Mouse (Mus musculus) heart, postnatal 0 days (tissue): ENCODE measurements around the gene Ralbp1. TPM values are rescaled to one million over a fixed set of nuclear protein-coding genes. Genes with fewer than 3 reads are reported as not detected.

Experiments used
- ATAC-seq: fragments of 200-750 bp; cut with Nextera tagmentation; 2 replicates; pipeline ENCODE4 v1.8.0; 2017; ENCODE audit warnings: low read depth, moderate number of reproducible peaks, moderate library complexity; ENCODE audit not compliant: insufficient read depth
- DNase-seq: peaks from one replicate; pipeline ENCODE4 v3.0.0-alpha.2; 2016; ENCODE audit warnings: low spot score
- H3K27ac ChIP-seq: fragments of 300-500 bp; sonication (generic); 2 replicates; pipeline ENCODE4 v1.5.1; 2014; ENCODE audit warnings: low read depth, mild to moderate bottlenecking
- H3K27me3 ChIP-seq: fragments of 300-500 bp; sonication (generic); 2 replicates; pipeline ENCODE4 v1.6.1; 2014; ENCODE audit warnings: low read length, mixed read lengths; ENCODE audit not compliant: control insufficient read depth, insufficient read depth
- H3K36me3 ChIP-seq: fragments of 300-500 bp; sonication (generic); replicated peaks from 2 replicates; pipeline ENCODE4 v1.6.1; 2014; ENCODE audit warnings: low read length, mixed read lengths; ENCODE audit not compliant: control insufficient read depth, insufficient read depth
- H3K4me1 ChIP-seq: fragments of 300-500 bp; sonication (generic); 2 replicates; pipeline ENCODE4 v1.6.1; 2014; ENCODE audit warnings: antibody characterized with exemption; ENCODE audit not compliant: control insufficient read depth, insufficient read depth
- H3K4me2 ChIP-seq: fragments of 300-500 bp; sonication (generic); 2 replicates; pipeline ENCODE4 v1.6.1; 2014; ENCODE audit warnings: low read depth, mild to moderate bottlenecking, low read length, moderate library complexity
- H3K4me3 ChIP-seq: fragments of 300-500 bp; sonication (generic); 2 replicates; pipeline ENCODE4 v1.5.1; 2014; ENCODE audit warnings: low read depth, low read length
- H3K9ac ChIP-seq: fragments of 300-500 bp; sonication (generic); replicated peaks from 2 replicates; pipeline ENCODE4 v1.6.1; 2014; ENCODE audit warnings: low read depth, low read length, mixed read lengths
- H3K9me3 ChIP-seq: fragments of 300-500 bp; sonication (generic); replicated peaks from 2 replicates; pipeline ENCODE4 v1.6.1; 2016; ENCODE audit warnings: low read length; ENCODE audit not compliant: control insufficient read depth
- CTCF ChIP-seq: IDR thresholded peaks from 2 replicates; pipeline ENCODE4 v1.5.1; 2016; ENCODE audit warnings: antibody characterized with exemption, control low read depth, low read depth
- EP300 ChIP-seq: IDR thresholded peaks from 2 replicates; pipeline ENCODE4 v1.6.1; 2016; ENCODE audit warnings: antibody characterized with exemption, low read depth
- WGBS: fragments of 180-500 bp; shearing (Covaris S2); extraction: QIAGEN DNeasy Blood & Tissue Kit; methylation state at CpG from one replicate; pipeline ENCODE4 v1.1.7; 2014; 5-methylcytosine and 5-hydroxymethylcytosine counted together
- polyA plus RNA-seq: library from polyadenylated mRNA; unstranded; fragments of >200 nt; fragmentation: Nextera tagmentation; extraction: Ambion mirVana; gene quantifications from 2 replicates; pipeline ENCODE4 v1.2.1, GENCODE M21; 2015
- total RNA-seq: library from RNA; depleted of rRNA; stranded (reverse); fragments of >200 nt; gene quantifications from 2 replicates; pipeline ENCODE4 v1.2.3, GENCODE M21; 2014; ENCODE audit warnings: low replicate concordance

Ralbp1 gene
- total and polyA plus RNA-seq, 2 experiments from 2014 or later, result 37.9 to 39.0 TPM

GRCm38 (mm10) chr17:65929319-65929978 is 43.9 kb upstream of the Ralbp1 start:
- no peak for ATAC-seq
- no peak for DNase-seq
- WGBS, result 85% methylated on average over 22 of the region's 22 CpGs
- peaks cover 7% of the 10 kb centered on the region; the same call in 1 of the 2 replicates for H3K4me1 ChIP-seq
- H3K36me3 ChIP-seq, result peaks cover 47% of the 10 kb centered on the region
- no peaks in the 10 kb centered on the region for H3K27me3 ChIP-seq
- H3K4me2 ChIP-seq, result no peak overlapping the region
- H3K9me3 ChIP-seq, result no peaks in the 10 kb centered on the region
- H3K9ac ChIP-seq, result no peak overlapping the region
- no peak overlapping the region for H3K4me3 ChIP-seq
- no peak for TF ChIP-seq EP300
- no peak for TF ChIP-seq CTCF
- no peak overlapping the region for H3K27ac ChIP-seq

DNA sequence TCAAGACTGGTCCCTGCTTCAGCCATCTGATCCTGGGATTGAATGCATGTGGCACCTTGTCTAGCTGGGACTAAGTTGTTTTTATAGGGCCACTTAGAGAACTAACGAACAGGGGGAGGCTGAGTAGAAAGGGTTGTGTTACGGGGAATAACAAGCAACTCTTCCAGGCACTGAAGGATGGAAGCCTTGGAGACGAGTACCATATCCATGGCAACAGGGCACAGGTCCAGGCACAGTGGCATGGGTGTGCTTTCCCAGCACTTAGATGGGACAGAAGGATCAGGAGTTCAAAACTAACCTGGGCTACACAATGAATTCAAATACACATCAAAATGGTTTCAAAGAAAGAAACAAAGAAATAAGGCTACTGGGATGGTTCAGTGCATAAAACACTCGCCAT is 41.5 kb upstream of the Ralbp1 start:
- DNase-seq, result no peak
- 80% methylated on average over 4 of the region's 4 CpGs for WGBS
- peaks cover 60% of the 10 kb centered on the region for H3K36me3 ChIP-seq

GRCm38 (mm10) chr17:65924218-65924617 is 38.6 kb upstream of the Ralbp1 start:
- Histone ChIP-seq H3K4me2 (no peak overlapping the region), H3K27me3 (no peaks in the 10 kb centered on the region), H3K27ac (no peak overlapping the region), H3K4me3 (no peak overlapping the region), H3K36me3 (peaks cover 62% of the 10 kb centered on the region), H3K9ac (no peak overlapping the region), H3K4me1 (no peaks in the 10 kb centered on the region), H3K9me3 (no peaks in the 10 kb centered on the region)
- DNase-seq (no peak), ATAC-seq (no peak)
- WGBS, result 52% methylated on average over 5 of the region's 5 CpGs
- TF ChIP-seq CTCF (no peak), EP300 (no peak)

More for the DNA sequence above, 41.5 kb upstream of the Ralbp1 start:
- no peak overlapping the region for H3K27ac ChIP-seq
- ATAC-seq, result no peak
- no peak overlapping the region for H3K9ac ChIP-seq
- TF ChIP-seq CTCF (no peak), EP300 (no peak)
- no peaks in the 10 kb centered on the region for H3K9me3 ChIP-seq
- no peak overlapping the region for H3K4me3 ChIP-seq
- peaks cover 7% of the 10 kb centered on the region; the same call in 1 of the 2 replicates for H3K4me1 ChIP-seq
- H3K4me2 ChIP-seq, result no peak overlapping the region
- no peaks in the 10 kb centered on the region for H3K27me3 ChIP-seq

DNA sequence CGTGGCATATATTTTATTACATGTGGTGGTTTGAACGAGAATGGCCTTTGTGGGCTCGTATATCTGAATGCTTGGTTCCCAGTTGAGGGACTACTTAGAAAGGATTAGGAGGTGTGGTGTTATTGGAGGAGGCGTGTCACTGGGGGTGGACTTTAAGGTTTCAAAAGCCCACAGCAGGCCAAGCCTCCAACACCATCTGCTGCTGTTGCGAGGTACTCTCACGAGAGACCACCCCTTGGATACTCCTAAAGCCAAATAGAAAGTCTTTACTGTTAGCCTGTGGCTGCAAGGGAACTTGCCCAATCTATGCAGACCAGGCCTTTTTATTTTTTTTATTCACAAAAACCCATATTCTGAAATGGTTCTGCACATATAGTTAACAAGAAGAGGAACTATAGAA is 36.4 kb upstream of the Ralbp1 start:
- Histone ChIP-seq H3K27me3 (no peaks in the 10 kb centered on the region), H3K9me3 (no peaks in the 10 kb centered on the region), H3K9ac (no peak overlapping the region), H3K4me3 (no peak overlapping the region), H3K36me3 (peaks cover 50% of the 10 kb centered on the region), H3K27ac (no peak overlapping the region), H3K4me1 (no peaks in the 10 kb centered on the region), H3K4me2 (no peak overlapping the region)
- no peak for DNase-seq
- 80% methylated on average over 6 of the region's 6 CpGs for WGBS
- no peak for ATAC-seq
- TF ChIP-seq EP300, result no peak
- TF ChIP-seq CTCF, result no peak

DNA sequence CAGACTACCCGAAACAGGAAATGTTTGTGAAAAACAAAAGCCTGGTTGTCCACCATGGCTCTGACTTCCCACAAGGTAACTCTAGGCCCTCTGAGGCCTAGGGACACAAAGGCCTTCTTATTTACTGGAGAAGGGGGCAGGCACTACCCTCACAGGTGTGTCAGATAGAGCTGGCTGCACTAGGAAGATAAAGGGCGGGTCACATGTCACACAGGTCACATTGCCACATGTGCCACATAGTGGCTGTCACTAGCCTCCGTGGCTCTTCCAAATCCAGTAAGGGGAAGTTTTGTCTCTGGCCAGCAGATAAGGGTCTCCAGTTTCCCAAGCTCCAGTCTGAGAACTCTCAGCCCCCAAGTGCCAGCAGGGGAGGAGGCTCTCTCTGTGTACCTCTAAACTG is 33.6 kb upstream of the Ralbp1 start:
- Histone ChIP-seq H3K4me1 (peaks cover 6% of the 10 kb centered on the region; the same call in 1 of the 2 replicates), H3K9me3 (no peaks in the 10 kb centered on the region), H3K9ac (no peak overlapping the region), H3K4me3 (no peak overlapping the region), H3K36me3 (peaks cover 27% of the 10 kb centered on the region), H3K27ac (no peak overlapping the region), H3K27me3 (no peaks in the 10 kb centered on the region), H3K4me2 (no peak overlapping the region)
- DNase-seq, result no peak
- ATAC-seq, result no peak
- WGBS, result 48% methylated on average over 3 of the region's 3 CpGs
- TF ChIP-seq CTCF (no peak), EP300 (no peak)
